Mouse (Mus musculus) embryonic fibroblast, embryonic 13.5 days (primary cell): ENCODE data around the gene Spata31d1d. TPM values are rescaled to one million over a fixed set of nuclear protein-coding genes. Genes with fewer than 3 reads are reported as not detected.

Experiments
- H3K27ac ChIP-seq: 2 replicates; pipeline ENCODE4 v1.5.1; 2012; ENCODE audit warnings: low read length, control low read depth, inconsistent platforms; ENCODE audit not compliant: insufficient read depth
- H3K4me1 ChIP-seq: 2 replicates; pipeline ENCODE4 v1.6.1; 2011; ENCODE audit warnings: low read length; ENCODE audit not compliant: control insufficient read depth, insufficient read depth
- H3K4me3 ChIP-seq: 2 replicates; pipeline ENCODE4 v1.5.1; 2011; ENCODE audit warnings: mild to moderate bottlenecking, control low read depth, low read length; ENCODE audit not compliant: insufficient read depth
- CTCF ChIP-seq: IDR thresholded peaks from 2 replicates; pipeline ENCODE4 v1.5.1; 2011; ENCODE audit warnings: mild to moderate bottlenecking, control low read depth, low read length, moderate library complexity, borderline replicate concordance; ENCODE audit not compliant: insufficient read depth
- POLR2A ChIP-seq: IDR thresholded peaks from 2 replicates; pipeline ENCODE4 v1.6.1; 2011; ENCODE audit warnings: low read depth, mild to moderate bottlenecking, control low read depth, low read length, moderate library complexity
- polyA plus RNA-seq: library from polyadenylated mRNA; stranded (reverse); fragments of >200 nt; gene quantifications from 2 replicates; pipeline ENCODE4 v1.2.4, GENCODE M21; 2011; ENCODE audit warnings: low read depth; ENCODE audit not compliant: missing spikeins, insufficient read length

Spata31d1d gene
- polyA plus RNA-seq, 1 experiment = not detected

DNA sequence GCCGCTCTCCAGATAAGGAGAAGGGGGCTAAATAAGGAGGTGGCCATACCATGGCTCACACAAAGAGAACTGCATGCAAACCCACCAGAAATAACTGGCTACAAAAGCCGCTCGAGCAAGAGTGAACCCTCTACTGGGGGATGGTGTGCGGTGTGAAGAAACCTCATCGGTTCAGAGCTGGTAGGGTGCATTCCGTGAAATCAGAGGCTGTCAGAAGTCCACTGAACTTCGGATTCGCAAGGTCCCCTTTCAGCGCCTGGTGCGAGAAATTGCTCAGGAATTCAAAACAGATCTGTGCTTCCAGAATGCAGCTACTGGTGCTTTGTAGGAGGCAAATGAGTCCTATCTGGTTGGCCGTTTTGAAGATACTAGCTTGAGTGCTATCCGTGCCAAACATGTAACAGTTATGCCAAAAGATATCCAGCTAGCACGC lies 43.2 kb downstream of the Spata31d1d start:
- Histone ChIP-seq H3K4me1 (no peaks in the 10 kb centered on the region), H3K27ac (no peak overlapping the region), H3K4me3 (no peak overlapping the region)
- no peak for TF ChIP-seq CTCF
- no peak for TF ChIP-seq POLR2A

DNA sequence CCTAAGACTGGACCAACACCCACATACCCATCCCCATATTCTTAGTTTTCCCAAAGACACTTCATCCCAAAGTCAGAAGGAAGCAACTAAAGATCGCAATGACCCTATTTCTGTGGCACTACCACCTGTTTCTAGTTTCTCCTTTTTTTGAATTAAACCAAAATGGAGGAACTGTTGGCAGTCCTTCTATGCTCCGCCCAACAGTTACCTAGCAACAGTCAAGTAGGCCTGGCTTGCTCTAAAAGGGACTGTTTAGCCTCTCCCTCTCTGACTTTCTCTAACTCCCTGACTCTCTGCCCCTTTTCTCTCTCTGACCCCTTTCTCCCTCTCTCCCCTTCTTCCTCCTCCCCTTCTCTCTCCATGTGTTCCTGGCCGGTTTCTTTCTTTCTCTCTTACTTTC lies 46.3 kb downstream of the Spata31d1d start:
- Histone ChIP-seq H3K4me1 (no peaks in the 10 kb centered on the region), H3K27ac (no peak overlapping the region), H3K4me3 (no peak overlapping the region)
- TF ChIP-seq CTCF = no peak

- H3K4me1 ChIP-seq = no peaks in the 10 kb centered on the region
- H3K27ac ChIP-seq = no peak overlapping the region
- TF ChIP-seq POLR2A = no peak
- no peak for TF ChIP-seq CTCF
- no peak overlapping the region for H3K4me3 ChIP-seq
Measured at GRCm38 (mm10) chr13:59682629-59683028, 48.9 kb downstream of the Spata31d1d start.

GRCm38 (mm10) chr13:59679908-59680307 lies 51.6 kb downstream of the Spata31d1d start:
- TF ChIP-seq POLR2A = no peak
- TF ChIP-seq CTCF = no peak
- Histone ChIP-seq H3K4me1 (no peaks in the 10 kb centered on the region), H3K4me3 (no peak overlapping the region), H3K27ac (no peak overlapping the region)

DNA sequence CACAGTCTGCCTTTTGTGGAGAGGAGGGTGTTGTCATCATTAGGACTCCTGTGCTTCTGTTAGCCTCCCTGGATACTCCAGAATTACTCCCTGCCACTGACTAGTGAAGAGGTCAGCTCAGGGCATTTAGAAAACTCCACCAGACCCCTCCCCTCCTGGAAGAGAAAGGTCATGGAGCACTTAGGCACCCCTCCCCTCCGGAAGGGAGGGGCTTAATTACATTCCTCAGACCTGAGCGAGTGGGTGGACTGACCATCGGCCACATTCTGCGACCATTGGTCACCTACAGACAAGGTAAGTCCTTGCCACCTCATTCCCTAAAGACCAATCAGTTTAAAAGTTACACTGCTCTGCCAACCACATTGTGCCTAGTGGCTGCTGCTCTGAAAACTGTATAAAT lies 52.2 kb downstream of the Spata31d1d start:
- Histone ChIP-seq H3K4me1 (no peaks in the 10 kb centered on the region), H3K27ac (no peak overlapping the region), H3K4me3 (no peak overlapping the region)
- TF ChIP-seq CTCF (no peak), POLR2A (no peak)

GRCm38 (mm10) chr13:59676316-59677229 lies 55.0 kb downstream of the Spata31d1d start:
- TF ChIP-seq POLR2A (no peak), CTCF (no peak)
- no peaks in the 10 kb centered on the region for H3K4me1 ChIP-seq
- no peak overlapping the region for H3K27ac ChIP-seq
- no peak overlapping the region for H3K4me3 ChIP-seq

Other genes with a start within 250 kb of the Spata31d1d start
- gene Agtpbp1, start 146.5 kb downstream of the Spata31d1d start, polyA plus RNA-seq = 62.4 and 62.8 TPM in 2 replicates
- gene Naa35, start 146.5 kb downstream of the Spata31d1d start, polyA plus RNA-seq = 106 and 121 TPM in 2 replicates
- gene Golm1, start 55.9 kb downstream of the Spata31d1d start, polyA plus RNA-seq = 31.7 and 36.1 TPM in 2 replicates
- gene 4921517D22Rik, start 37.6 kb downstream of the Spata31d1d start, polyA plus RNA-seq = not detected in 2 replicates
- not detected in 2 replicates for gene Spata31d1a, start 21.4 kb downstream of the Spata31d1d start, polyA plus RNA-seq
- gene Spata31d1b, start 19.5 kb downstream of the Spata31d1d start, polyA plus RNA-seq = not detected in 2 replicates
- gene 1700014D04Rik, start 15.0 kb upstream of the Spata31d1d start, polyA plus RNA-seq = not detected in 2 replicates
- gene Isca1, start 38.1 kb upstream of the Spata31d1d start, polyA plus RNA-seq = 56.6 and 64.3 TPM in 2 replicates
- not detected in 2 replicates for gene Gm49354, start 50.5 kb upstream of the Spata31d1d start, polyA plus RNA-seq
- 102 and 113 TPM in 2 replicates for gene Tut7, start 91.4 kb upstream of the Spata31d1d start, polyA plus RNA-seq